Mouse (Mus musculus) mesoderm, embryonic 11.5 days (tissue): ENCODE measurements around the gene Olfr1394.
A peak's percentile ranks its signal among the peaks of the same experiment; 100 is the strongest.
"Not testable (repeated sequence)": the region's sequence is repeated elsewhere in the genome, so short reads cannot be mapped to it uniquely, and the experiment has no call there.

ENCODE experiments used
- DNase-seq: peaks from one replicate; pipeline ENCODE4 v3.0.0-alpha.2; 2012; ENCODE audit warnings: low read depth, low spot score

The Olfr1394 gene

DNA sequence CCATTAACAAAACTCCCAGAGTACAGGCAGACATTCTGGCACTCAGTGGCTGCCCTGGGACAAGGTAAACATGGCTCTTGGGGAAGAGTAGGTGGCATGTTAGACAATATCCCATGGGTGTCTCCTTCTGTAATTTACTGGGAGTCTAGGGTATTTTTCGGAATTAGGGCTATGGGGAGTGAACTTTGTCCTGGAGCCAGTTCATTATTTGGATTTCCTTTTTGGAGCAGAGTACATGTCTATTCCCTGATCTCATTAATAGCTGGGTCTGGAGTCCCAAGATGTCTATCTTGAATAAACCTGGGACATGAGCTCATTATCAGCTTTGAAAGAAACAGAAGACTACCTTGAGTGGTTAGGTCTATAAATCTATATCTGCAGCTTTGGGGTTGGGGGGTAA, at the start of gene Olfr1394:
TSS of gene Olfr1394 (plus strand) at position 301 of the 400 bp plus-strand sequence.
- no peak for DNase-seq

DNA sequence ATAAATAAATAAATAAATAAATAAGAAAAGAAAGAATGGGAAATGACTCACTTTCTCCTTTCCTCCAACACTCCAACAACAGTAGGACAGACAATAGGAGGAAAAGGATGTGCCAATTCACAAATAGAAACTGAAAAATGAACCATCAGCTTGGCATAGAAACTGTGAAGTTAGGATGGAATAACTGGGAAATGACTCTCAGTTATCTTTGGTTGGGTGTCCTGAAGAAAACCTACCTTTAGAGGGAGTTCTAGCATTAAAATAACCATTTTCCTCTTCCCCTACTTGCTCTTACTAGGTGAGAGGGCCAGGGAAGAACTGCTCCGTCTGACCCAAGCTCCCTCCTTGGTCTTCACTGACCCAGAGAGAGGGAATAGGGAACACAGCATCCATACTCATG, 48.4 kb upstream of the Olfr1394 start:
- DNase-seq: no peak

DNA sequence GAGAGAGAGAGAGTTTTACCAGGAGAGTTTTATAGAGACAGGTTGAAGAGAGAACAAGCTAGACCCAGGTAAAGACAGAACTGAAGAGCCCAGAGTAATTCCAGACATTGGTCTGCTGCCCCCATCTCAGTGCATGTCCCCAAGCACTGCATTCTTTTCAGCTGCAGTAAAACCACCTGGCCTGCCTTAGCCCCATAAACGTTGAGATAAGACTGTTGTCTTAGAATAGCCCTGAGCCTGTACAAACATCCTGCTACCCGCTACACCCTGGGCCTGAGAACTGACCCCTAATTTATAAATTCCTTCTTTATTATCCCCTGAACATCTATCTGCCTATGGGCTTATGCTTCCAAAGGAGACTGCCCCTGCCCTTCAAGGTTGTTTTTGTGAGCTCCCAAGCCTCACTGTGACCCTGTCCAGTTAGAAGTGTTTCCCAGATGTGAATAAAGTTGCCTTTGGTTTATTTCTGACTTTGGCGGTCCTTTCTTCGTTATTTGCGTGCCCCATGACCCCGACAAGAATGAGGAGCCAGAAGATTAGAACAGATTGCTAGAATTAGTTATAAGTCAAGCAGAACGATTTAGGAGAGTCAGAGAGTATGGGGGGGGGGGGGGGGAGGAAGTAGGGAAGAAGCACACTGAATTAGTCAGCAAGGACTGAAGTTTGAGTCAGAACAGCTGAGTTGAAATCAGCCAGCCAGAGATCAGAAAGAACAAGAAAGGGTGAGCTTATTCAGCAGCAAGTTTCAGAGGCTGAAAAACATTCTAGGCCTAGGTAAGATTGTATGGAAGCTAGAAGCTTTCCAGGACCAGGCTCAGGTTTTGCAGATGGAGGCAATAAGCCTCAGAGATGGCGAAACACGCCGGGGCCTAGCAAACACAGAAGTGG, 46.3 kb upstream of the Olfr1394 start:
- no peak for DNase-seq

GRCm38 (mm10) chr11:49108833-49109232, 45.3 kb upstream of the Olfr1394 start:
- peak; percentile 44 for DNase-seq

- DNase-seq: no peak
Observed at GRCm38 (mm10) chr11:49111000-49111399, 43.2 kb upstream of the Olfr1394 start.

- no peak for DNase-seq
Observed at GRCm38 (mm10) chr11:49112624-49113219, 41.5 kb upstream of the Olfr1394 start.

DNA sequence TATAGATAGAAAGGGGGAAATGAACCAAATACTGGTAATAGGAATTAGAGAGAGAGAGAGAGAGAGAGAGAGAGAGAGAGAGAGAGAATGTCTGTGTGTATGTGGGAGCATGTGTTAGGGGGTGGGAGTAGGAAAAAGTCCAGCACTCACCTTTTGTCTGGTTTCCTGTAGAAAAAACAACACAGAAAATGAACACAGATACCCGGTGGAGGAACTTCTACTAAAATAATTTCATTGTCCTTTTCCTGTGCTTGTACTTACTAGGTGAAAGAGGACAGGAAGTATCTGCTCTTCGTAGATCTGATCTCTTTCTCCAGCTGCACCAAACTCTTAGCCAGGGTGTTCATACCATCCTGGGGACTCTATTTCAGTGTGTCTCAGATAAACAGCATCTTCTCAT, 40.0 kb upstream of the Olfr1394 start:
- DNase-seq: no peak

DNA sequence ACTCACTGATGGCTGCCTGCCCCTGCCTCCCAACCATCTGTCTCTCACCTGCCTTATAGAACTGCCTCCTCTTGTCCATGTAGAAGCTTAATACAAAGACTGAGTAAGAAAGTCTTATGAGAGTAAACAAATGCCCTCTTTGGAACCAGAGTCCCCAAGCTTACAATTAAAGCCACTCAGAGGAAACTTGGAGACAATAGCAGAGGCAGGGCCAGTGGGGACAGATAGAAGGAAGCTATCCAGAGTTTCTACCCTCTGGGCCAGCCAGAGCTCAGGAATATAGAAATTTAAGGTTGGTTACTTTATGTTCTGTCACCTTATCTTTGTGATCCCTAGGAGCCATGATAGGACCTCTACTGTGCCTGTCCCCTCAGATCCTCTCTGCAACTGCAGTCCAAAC, 39.4 kb upstream of the Olfr1394 start, which contains the start of gene Olfr1396:
TSS of gene Olfr1396 (minus strand) at position 101 of the 400 bp plus-strand sequence.
- no peak for DNase-seq

DNA sequence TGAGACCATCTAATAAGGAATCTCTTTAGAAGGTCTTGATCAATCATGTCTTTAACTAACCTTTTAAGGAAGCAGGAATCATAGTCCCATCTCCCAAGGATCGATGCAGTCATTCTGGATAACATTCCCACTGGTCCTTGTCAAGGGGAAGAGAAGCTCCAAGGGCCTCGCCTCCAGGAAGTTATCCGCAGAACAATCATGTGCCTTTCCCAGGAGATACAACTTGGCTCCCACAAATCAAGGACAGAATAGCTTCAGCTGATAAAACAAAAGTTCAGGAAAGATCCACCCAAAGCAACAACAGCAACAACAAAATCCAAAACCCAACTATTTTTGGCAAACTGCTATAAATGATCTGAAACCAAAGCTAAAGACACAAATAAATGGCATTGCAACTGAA, 34.5 kb upstream of the Olfr1394 start:
- DNase-seq: no peak

DNA sequence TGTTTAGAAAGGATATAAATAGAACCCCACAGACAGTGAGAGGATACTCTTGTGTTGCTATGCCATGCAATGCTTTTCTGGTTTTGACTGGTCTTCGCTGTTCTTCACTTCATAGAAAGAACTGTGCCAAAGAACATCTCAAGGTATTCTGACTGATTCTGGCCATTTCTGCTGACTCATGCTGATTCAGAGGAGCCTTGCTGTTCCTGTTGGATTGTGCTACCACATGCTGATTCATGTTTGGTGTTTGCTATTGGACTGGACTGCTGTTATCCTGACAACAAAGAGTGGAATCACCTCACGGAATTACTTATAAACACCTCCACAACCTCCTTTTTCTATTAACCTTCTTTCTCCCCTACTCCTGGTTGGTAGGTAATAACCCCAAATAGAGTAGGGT, 30.0 kb upstream of the Olfr1394 start:
- DNase-seq: no peak

- no peak for DNase-seq
Observed at GRCm38 (mm10) chr11:49141974-49142373, 12.2 kb upstream of the Olfr1394 start, which contains the start of gene Olfr1395. Olfr1395 (plus strand) TSS chr11:49142274.

GRCm38 (mm10) chr11:49156821-49157814, 2.9 kb downstream of the Olfr1394 start:
- no peak for DNase-seq

- DNase-seq: peak; percentile 27
Observed at GRCm38 (mm10) chr11:49168839-49169611, 14.8 kb downstream of the Olfr1394 start.

DNA sequence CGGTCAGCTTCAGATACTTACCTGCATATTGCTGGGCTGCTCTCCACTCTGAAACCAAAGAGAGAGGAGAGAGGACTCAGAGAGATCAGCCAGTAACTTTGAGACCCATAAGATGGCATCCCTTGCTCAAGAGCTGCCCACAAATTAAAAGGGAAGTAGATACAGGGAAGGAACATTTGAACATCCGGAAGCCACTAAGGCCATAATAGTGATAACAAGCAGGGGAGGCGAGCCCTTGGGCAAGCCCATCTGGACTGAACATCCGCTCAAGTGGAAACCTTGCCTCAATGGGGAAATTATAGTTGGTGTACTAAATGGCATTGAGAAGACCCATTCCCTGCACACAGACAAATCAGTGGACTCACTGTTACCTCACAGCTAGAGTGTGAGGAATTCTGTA, 16.4 kb downstream of the Olfr1394 start:
- DNase-seq: no peak

GRCm38 (mm10) chr11:49175345-49175744, 21.2 kb downstream of the Olfr1394 start:
- DNase-seq: no peak

GRCm38 (mm10) chr11:49176047-49176779, 22.0 kb downstream of the Olfr1394 start:
- DNase-seq: not testable (repeated sequence)

DNA sequence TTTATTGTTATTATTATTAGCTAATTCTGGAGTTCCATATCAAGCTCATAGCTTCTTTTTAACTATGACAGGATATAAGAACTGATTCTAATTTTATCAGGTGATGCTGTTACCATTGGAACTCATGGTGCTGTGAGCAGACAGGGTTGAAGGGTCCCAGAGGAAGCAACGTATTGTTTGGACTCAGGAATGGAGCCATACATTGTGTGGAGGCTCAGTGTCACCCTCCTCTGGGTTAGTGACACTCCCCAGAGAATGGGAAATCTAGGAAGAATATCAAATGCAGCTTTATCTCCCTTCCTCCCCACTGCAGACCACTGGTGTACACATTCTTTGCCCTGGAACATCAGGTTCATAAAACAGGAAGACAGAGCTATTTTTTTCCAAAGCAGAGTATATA, 29.0 kb downstream of the Olfr1394 start:
- no peak for DNase-seq

- DNase-seq: no peak
Observed at GRCm38 (mm10) chr11:49186452-49186851, 32.3 kb downstream of the Olfr1394 start.

DNA sequence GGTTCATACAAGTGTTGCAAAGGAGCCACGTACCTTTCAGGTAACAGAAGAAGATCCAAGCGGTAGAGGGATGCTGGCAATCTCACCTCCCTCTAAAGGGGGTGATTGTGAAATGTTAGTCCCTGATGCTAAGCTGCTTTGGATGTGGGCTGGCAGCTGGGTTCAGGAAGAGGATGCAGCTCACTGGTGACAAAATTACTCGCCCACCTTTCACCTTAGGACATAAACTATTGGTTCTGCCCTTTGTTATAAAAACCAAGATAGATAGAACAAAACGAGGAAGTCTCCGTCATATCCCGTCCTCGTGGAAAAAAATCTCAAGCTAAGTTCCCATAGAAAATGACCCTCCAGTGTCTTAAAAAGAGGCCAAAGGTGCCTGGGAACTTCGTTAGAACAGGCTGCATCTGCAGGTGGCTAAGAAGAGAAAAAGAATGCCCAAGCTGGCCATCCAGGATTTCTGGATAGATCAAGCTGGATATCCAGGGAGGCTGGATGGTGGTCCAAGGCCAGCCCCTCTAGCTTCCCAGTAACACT, 32.8 kb downstream of the Olfr1394 start, which contains the start of gene Btnl9:
TSS of gene Btnl9 (minus strand) at position 205 of the 534 bp plus-strand sequence.
- no peak for DNase-seq

DNA sequence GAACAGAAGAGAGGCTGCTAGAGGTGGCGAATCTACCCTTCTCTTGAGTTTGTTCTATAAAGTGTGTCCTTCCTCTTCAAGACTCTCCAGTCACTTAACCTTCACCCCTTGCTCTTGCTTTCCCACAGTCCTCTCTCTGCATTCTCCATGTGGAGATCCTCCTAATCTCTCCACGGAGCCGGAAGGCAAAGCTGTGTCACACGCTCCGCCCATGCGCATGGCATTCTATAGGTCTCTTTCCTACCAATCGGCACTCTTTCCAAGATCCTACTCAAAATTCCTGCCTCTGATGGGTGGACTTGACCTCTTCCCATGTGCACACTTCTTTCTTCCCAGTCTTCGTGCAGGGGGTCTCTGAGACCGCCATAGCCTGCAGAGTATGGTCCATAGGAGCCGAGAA, 33.5 kb downstream of the Olfr1394 start:
- DNase-seq: no peak
